Mouse (Mus musculus) heart, embryonic 12.5 days (tissue): ENCODE data around the gene Gm7247. TPM values are rescaled to one million over a fixed set of nuclear protein-coding genes. Genes with fewer than 3 reads are reported as not detected.
"Not testable (repeated sequence)": the region's sequence is repeated elsewhere in the genome, so short reads cannot be mapped to it uniquely, and the experiment has no call there.

Experiments used
- ATAC-seq: fragments of 200-750 bp; cut with Nextera tagmentation; 2 replicates; pipeline ENCODE4 v1.8.0; 2017; ENCODE audit warnings: moderate TSS enrichment, moderate library complexity; ENCODE audit not compliant: insufficient number of reproducible peaks, low FRiP score
- H3K27ac ChIP-seq: fragments of 300-500 bp; sonication (generic); 2 replicates; pipeline ENCODE4 v1.5.1; 2016; ENCODE audit warnings: mild to moderate bottlenecking, moderate library complexity; ENCODE audit not compliant: poor library complexity, severe bottlenecking
- H3K27me3 ChIP-seq: fragments of 300-500 bp; sonication (generic); replicated peaks from 2 replicates; pipeline ENCODE4 v1.6.1; 2016; ENCODE audit warnings: mild to moderate bottlenecking, moderate library complexity
- H3K36me3 ChIP-seq: fragments of 300-500 bp; sonication (generic); 2 replicates; pipeline ENCODE4 v1.6.1; 2016; ENCODE audit warnings: mild to moderate bottlenecking, moderate library complexity
- H3K4me1 ChIP-seq: fragments of 300-500 bp; sonication (generic); replicated peaks from 2 replicates; pipeline ENCODE4 v1.6.1; 2016; ENCODE audit warnings: mild to moderate bottlenecking
- H3K4me2 ChIP-seq: fragments of 300-500 bp; sonication (generic); 2 replicates; pipeline ENCODE4 v1.6.1; 2016; ENCODE audit warnings: mild to moderate bottlenecking, moderate library complexity
- H3K4me3 ChIP-seq: fragments of 300-500 bp; sonication (generic); 2 replicates; pipeline ENCODE4 v1.5.1; 2016; ENCODE audit warnings: mild to moderate bottlenecking
- H3K9ac ChIP-seq: fragments of 300-500 bp; sonication (generic); 2 replicates; pipeline ENCODE4 v1.6.1; 2016; ENCODE audit warnings: mild to moderate bottlenecking, moderate library complexity
- H3K9me3 ChIP-seq: fragments of 300-500 bp; sonication (generic); replicated peaks from 2 replicates; pipeline ENCODE4 v1.6.1; 2016; ENCODE audit warnings: mild to moderate bottlenecking, moderate library complexity
- WGBS: fragments of 180-500 bp; shearing (Covaris S2); methylation state at CpG from one replicate; pipeline ENCODE4 v1.1.7; 2016; 5-methylcytosine and 5-hydroxymethylcytosine counted together
- polyA plus RNA-seq: library from polyadenylated mRNA; unstranded; fragments of >200 nt; fragmentation: Nextera tagmentation; extraction: Ambion mirVana; gene quantifications from 2 replicates; pipeline ENCODE4 v1.2.1, GENCODE M21; 2016

The Gm7247 gene
- polyA plus RNA-seq, 1 experiment from 2014 or later = not detected

DNA sequence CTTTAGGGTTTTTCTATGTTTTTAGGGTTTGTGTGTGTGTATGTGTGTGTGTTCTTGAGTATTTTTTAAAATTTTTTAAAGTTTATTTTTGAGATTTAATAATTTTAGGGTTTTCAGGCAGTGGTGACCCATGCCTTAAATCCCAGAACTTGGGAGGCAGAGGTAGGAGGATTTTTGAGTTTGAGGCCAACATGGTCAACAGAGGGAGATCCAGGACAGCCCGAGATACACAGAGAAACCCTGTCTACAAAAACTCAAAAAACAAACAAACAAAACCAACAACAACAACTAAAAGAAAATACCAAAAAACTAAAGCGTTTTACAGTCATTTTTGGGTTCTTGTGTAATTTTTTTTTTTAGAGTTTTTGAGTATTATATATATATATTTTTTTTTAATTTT, 134.2 kb downstream of the Gm7247 start:
- Histone ChIP-seq H3K9me3 (no peaks in the 10 kb centered on the region), H3K27ac (no peak overlapping the region), H3K4me1 (no peaks in the 10 kb centered on the region), H3K4me3 (no peak overlapping the region), H3K27me3 (no peaks in the 10 kb centered on the region), H3K36me3 (no peaks in the 10 kb centered on the region), H3K9ac (no peak overlapping the region), H3K4me2 (no peak overlapping the region)
- WGBS = 82% methylated on average over 2 of the region's 2 CpGs
- ATAC-seq = no peak

- no peaks in the 10 kb centered on the region for H3K27me3 ChIP-seq
- no peak overlapping the region for H3K27ac ChIP-seq
- H3K4me1 ChIP-seq = no peaks in the 10 kb centered on the region
- H3K9ac ChIP-seq = no peak overlapping the region
- no peak for ATAC-seq
- no peak overlapping the region for H3K4me3 ChIP-seq
- 77% methylated on average over 1 of the region's 1 CpGs for WGBS
- H3K9me3 ChIP-seq = no peaks in the 10 kb centered on the region
- no peak overlapping the region for H3K4me2 ChIP-seq
- H3K36me3 ChIP-seq = no peaks in the 10 kb centered on the region
Measured at GRCm38 (mm10) chr14:51496955-51497354, 135.4 kb downstream of the Gm7247 start.

GRCm38 (mm10) chr14:51497958-51498357, 136.4 kb downstream of the Gm7247 start:
- no peak overlapping the region for H3K9ac ChIP-seq
- H3K27ac ChIP-seq = no peak overlapping the region
- H3K4me2 ChIP-seq = no peak overlapping the region
- H3K9me3 ChIP-seq = no peaks in the 10 kb centered on the region
- H3K27me3 ChIP-seq = no peaks in the 10 kb centered on the region
- no peak overlapping the region for H3K4me3 ChIP-seq
- no peaks in the 10 kb centered on the region for H3K4me1 ChIP-seq
- ATAC-seq = no peak
- H3K36me3 ChIP-seq = no peaks in the 10 kb centered on the region
- 85% methylated on average over 2 of the region's 2 CpGs for WGBS

DNA sequence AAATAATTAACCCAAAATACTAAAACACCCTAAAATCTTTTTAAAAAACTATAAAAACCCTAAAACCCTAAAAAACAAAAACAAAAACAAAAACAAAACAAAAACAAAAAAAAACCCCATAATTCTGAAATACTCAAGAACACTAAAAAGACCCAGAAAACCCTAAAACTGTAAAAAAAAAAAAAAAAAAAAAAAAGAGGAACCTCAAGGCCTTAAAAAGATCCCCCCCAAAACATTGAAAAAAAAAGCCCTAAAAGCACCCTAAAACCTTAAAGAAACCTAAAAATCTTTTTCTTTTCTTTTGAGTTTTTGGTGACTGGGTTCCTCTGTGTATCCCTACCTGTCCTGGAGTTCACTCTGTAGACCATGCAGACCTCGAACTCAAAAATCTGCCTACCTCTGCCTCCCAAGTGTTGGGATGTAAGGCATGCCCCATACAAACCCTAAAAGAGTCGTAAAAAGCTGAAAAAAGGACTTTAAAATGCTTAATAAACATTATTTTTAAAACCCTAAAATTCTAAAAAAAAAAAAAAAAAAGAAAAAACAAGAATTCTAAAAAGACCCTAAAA, 138.2 kb downstream of the Gm7247 start:
- WGBS = 66% methylated on average over 2 of the region's 2 CpGs
- no peaks in the 10 kb centered on the region for H3K9me3 ChIP-seq

DNA sequence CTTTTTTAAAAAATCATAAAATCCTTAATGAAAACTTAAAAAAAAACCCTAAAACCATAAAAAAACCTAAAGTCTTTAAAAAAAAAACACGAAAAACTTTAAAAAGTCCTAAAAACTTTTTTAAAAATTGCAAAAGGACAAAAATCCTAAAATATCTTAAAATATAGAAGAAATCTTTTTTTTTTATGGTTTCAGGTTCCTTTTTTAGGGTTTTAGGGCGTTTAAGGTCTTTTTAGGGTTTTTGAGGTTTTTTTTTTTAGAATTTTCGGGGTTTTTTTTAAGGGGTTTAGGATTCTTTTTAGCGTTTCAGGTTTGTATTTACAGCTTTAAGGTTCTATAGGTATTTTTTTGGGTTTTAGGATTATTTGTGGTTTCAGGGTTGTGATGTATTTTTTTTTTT, 138.9 kb downstream of the Gm7247 start:
- H3K4me3 ChIP-seq = no peak overlapping the region
- H3K36me3 ChIP-seq = no peaks in the 10 kb centered on the region
- H3K27ac ChIP-seq = no peak overlapping the region
- H3K9ac ChIP-seq = no peak overlapping the region
- no peaks in the 10 kb centered on the region for H3K4me1 ChIP-seq
- H3K4me2 ChIP-seq = no peak overlapping the region
- no peaks in the 10 kb centered on the region for H3K9me3 ChIP-seq
- 81% methylated on average over 4 of the region's 4 CpGs for WGBS
- no peaks in the 10 kb centered on the region for H3K27me3 ChIP-seq
- no peak for ATAC-seq

More for the DNA sequence above, 138.2 kb downstream of the Gm7247 start:
- H3K27ac ChIP-seq = no peak overlapping the region
- no peaks in the 10 kb centered on the region for H3K36me3 ChIP-seq
- no peak for ATAC-seq
- H3K27me3 ChIP-seq = no peaks in the 10 kb centered on the region
- H3K9ac ChIP-seq = no peak overlapping the region
- no peaks in the 10 kb centered on the region for H3K4me1 ChIP-seq
- H3K4me3 ChIP-seq = no peak overlapping the region
- H3K4me2 ChIP-seq = no peak overlapping the region

DNA sequence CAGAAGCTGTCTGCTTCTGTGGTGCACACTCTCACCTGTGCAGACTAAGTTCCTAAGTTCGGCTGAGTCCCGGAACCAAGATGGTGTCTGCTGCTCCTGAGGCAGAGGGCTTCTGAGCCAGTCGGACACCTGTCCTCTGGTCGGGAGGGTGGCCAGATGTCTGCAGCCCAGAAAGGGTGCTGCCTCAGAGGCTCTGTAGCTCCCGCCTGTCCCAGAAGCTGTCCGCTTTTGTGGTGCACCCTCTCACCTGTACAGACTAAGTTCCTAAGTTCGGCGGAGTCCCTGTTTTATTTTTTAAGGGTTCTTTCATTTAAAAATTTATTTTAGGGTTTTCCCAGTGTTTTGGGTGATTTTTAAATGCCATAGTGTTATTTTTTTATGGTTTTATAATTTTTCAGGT, 145.9 kb downstream of the Gm7247 start:
- no peak overlapping the region for H3K4me3 ChIP-seq
- no peak overlapping the region for H3K4me2 ChIP-seq
- H3K27ac ChIP-seq = no peak overlapping the region
- WGBS = 93% methylated on average over 8 of the region's 8 CpGs
- H3K4me1 ChIP-seq = no peaks in the 10 kb centered on the region
- no peak overlapping the region for H3K9ac ChIP-seq
- no peaks in the 10 kb centered on the region for H3K27me3 ChIP-seq
- H3K9me3 ChIP-seq = no peaks in the 10 kb centered on the region
- no peak for ATAC-seq
- no peaks in the 10 kb centered on the region for H3K36me3 ChIP-seq

GRCm38 (mm10) chr14:51552490-51552889, 190.9 kb downstream of the Gm7247 start, which contains the start of gene Gm5622:
TSS of gene Gm5622 (plus strand) at chr14:51552790.
- Histone ChIP-seq H3K9ac (no peak within 1 kb of the TSS), H3K9me3 (no peaks in the 10 kb centered on the region), H3K36me3 (no peaks in the 10 kb centered on the region), H3K27ac (no peak within 1 kb of the TSS), H3K4me1 (no peaks in the 10 kb centered on the region), H3K27me3 (no peaks in the 10 kb centered on the region), H3K4me2 (no peak within 1 kb of the TSS), H3K4me3 (no peak within 1 kb of the TSS)
- 80% methylated on average over 4 of the region's 4 CpGs for WGBS
- no peak for ATAC-seq

GRCm38 (mm10) chr14:51573963-51574362, 212.4 kb downstream of the Gm7247 start, which contains the start of gene Gm17175:
TSS of gene Gm17175 (minus strand) at chr14:51574063.
- not testable (repeated sequence) for H3K36me3 ChIP-seq, ATAC-seq, H3K27ac ChIP-seq, H3K9me3 ChIP-seq, H3K9ac ChIP-seq, H3K4me2 ChIP-seq, H3K27me3 ChIP-seq, H3K4me1 ChIP-seq, H3K4me3 ChIP-seq
- 79% methylated on average over 2 of the region's 2 CpGs for WGBS

GRCm38 (mm10) chr14:51592039-51592438, 230.5 kb downstream of the Gm7247 start, which contains the start of gene Gm17174:
TSS of gene Gm17174 (minus strand) at chr14:51592139.
- 78% methylated on average over 4 of the region's 4 CpGs for WGBS
- not testable (repeated sequence) for H3K27me3 ChIP-seq, H3K9me3 ChIP-seq, ATAC-seq, H3K4me1 ChIP-seq, H3K4me2 ChIP-seq, H3K27ac ChIP-seq, H3K4me3 ChIP-seq, H3K36me3 ChIP-seq, H3K9ac ChIP-seq

GRCm38 (mm10) chr14:51611210-51611609, 249.7 kb downstream of the Gm7247 start, which contains the start of gene Gm17078:
TSS of gene Gm17078 (minus strand) at chr14:51611310.
- no peak within 1 kb of the TSS for H3K4me3 ChIP-seq
- no peak within 1 kb of the TSS for H3K4me2 ChIP-seq
- no peak within 1 kb of the TSS for H3K27ac ChIP-seq
- no peak for ATAC-seq
- H3K27me3 ChIP-seq = no peaks in the 10 kb centered on the region
- H3K9ac ChIP-seq = no peak within 1 kb of the TSS
- 85% methylated on average over 1 of the region's 1 CpGs for WGBS
- H3K36me3 ChIP-seq = no peaks in the 10 kb centered on the region
- no peaks in the 10 kb centered on the region for H3K9me3 ChIP-seq
- H3K4me1 ChIP-seq = no peaks in the 10 kb centered on the region
